Comparison of ENCODE assay signal across 9 mouse cellular contexts in the genomic region with DNA sequence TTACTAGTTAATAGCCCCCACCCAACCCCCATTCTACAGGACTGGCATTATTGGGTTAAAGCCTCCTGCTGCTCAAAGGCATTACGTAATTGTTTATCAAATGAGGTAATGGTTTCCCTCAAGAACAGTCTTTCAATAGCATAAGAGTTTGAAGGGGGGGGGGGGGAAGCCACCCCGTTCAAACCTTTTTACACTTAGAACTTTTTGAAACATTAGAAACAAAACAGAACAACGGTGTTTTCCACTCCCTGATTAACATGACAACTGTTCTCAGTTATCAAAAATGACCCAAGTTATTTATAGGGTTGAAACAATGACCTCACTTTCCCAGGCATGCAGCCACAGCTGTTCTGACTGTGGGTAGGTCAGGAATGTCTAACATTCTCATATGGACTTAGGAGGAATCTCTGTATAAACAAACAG. TPM values are rescaled to one million over a fixed set of nuclear protein-coding genes. Genes with fewer than 3 reads are reported as not detected.
DNase-seq lines count a peak whose midpoint lies in the region; ATAC-seq and TF ChIP-seq lines count a peak whose summit lies in the region.
"Had no signal": no experiment of that assay in that cellular context is flagged by ENCODE, and none has a peak within 500 bp of the region (broad histone marks: within the 10 kb centered on the region; RNA-seq: fewer than 3 reads in every experiment).

No protein-coding gene starts in this region.

- H3K27ac ChIP-seq in liver, adult 2 months (replicated peaks; ENCODE audit: insufficient read depth, low read depth, low read length) = no peak overlapping the region
- no peak overlapping the region for H3K27ac ChIP-seq in liver, embryonic 11.5 days (ENCODE audit: low read depth, low read length)
- H3K27ac ChIP-seq in embryonic fibroblast, embryonic 13.5 days (ENCODE audit: insufficient read depth, low read length) = peak overlapping the region; percentile 34; the same call in 1 of the 2 replicates
- peak overlapping the region; percentile 73 for H3K27ac ChIP-seq in stomach, embryonic 15.5 days
- no peak overlapping the region for H3K27ac ChIP-seq in forebrain, postnatal 0 days (ENCODE audit: low read depth, low read length)
- H3K27ac ChIP-seq: hindbrain, postnatal 0 days had no signal

- H3K4me3 ChIP-seq in liver, adult 2 months (ENCODE audit: insufficient read depth, low read depth, low read length) = no peak overlapping the region
- H3K4me3 ChIP-seq in liver, embryonic 11.5 days (ENCODE audit: low read depth, low read length) = no peak overlapping the region
- H3K4me3 ChIP-seq in embryonic fibroblast, embryonic 13.5 days (ENCODE audit: insufficient read depth, low read length) = no peak overlapping the region
- H3K4me3 ChIP-seq in stomach, embryonic 15.5 days (replicated peaks) = no peak overlapping the region
- no peak overlapping the region for H3K4me3 ChIP-seq in forebrain, postnatal 0 days (ENCODE audit: low read depth, low read length)

- H3K4me1 ChIP-seq in liver, adult 2 months (ENCODE audit: control insufficient read depth, insufficient read depth, low read length) = peaks cover 23% of the 10 kb centered on the region
- peaks cover 25% of the 10 kb centered on the region for H3K4me1 ChIP-seq in liver, embryonic 11.5 days (replicated peaks; ENCODE audit: control insufficient read depth, insufficient read depth, low read length)
- peaks cover 32% of the 10 kb centered on the region for H3K4me1 ChIP-seq in embryonic fibroblast, embryonic 13.5 days (ENCODE audit: control insufficient read depth, insufficient read depth, low read length)
- H3K4me1 ChIP-seq in stomach, embryonic 15.5 days = peaks cover 33% of the 10 kb centered on the region
- H3K4me1 ChIP-seq in forebrain, postnatal 0 days (ENCODE audit: insufficient read depth) = peaks cover 9% of the 10 kb centered on the region; the same call in 1 of the 2 replicates

- peak; percentile 55 for DNase-seq in liver, adult 2 months (ENCODE audit: extremely low read depth, low read depth, low spot score)
- DNase-seq in liver, embryonic 11.5 days (ENCODE audit: low spot score) = no peak
- DNase-seq in heart, postnatal 4 days = peak; percentile 72
- no peak for DNase-seq in urinary bladder, adult 2 months (ENCODE audit: low spot score)
- DNase-seq in urinary bladder, postnatal 36 days (ENCODE audit: low spot score in 2 of 2) = no peak
- DNase-seq in forebrain, postnatal 0 days = no peak

- peaks cover 27% of the 10 kb centered on the region; the same call in 1 of the 2 replicates for H3K79me2 ChIP-seq in liver, adult 2 months (ENCODE audit: control insufficient read depth, insufficient read depth, low read length)

- WGBS in liver, adult 2 months = 4% methylated on average over 3 of the region's 3 CpGs
- WGBS in liver, embryonic 11.5 days = 57% methylated on average over 3 of the region's 3 CpGs
- 12% methylated on average over 3 of the region's 3 CpGs for WGBS in stomach, embryonic 15.5 days
- WGBS in forebrain, postnatal 0 days = 7% methylated on average over 3 of the region's 3 CpGs

- no peak for TF ChIP-seq POLR2A in liver, adult 2 months (IDR thresholded peaks at IDR 0.05; ENCODE audit: extremely low read depth, insufficient read depth, low read length)
- no peak for TF ChIP-seq POLR2A in embryonic fibroblast, embryonic 13.5 days (IDR thresholded peaks at IDR 0.05; ENCODE audit: low read depth, low read length)

- peaks cover 9% of the 10 kb centered on the region for H3K36me3 ChIP-seq in liver, adult 2 months (ENCODE audit: control insufficient read depth, insufficient read depth, low read length)
- H3K36me3 ChIP-seq in liver, embryonic 11.5 days (ENCODE audit: control insufficient read depth, insufficient read depth, low read length) = peaks cover 33% of the 10 kb centered on the region
- H3K36me3 ChIP-seq in stomach, embryonic 15.5 days = peaks cover 22% of the 10 kb centered on the region; the same call in 1 of the 2 replicates
- peaks cover 5% of the 10 kb centered on the region; the same call in 1 of the 2 replicates for H3K36me3 ChIP-seq in forebrain, postnatal 0 days (ENCODE audit: insufficient read depth)

- no peak for ATAC-seq in liver, embryonic 11.5 days (replicated peaks; ENCODE audit: low FRiP score)
- no peak for ATAC-seq in stomach, embryonic 15.5 days (ENCODE audit: insufficient read depth, low FRiP score, low read depth)
- no peak for ATAC-seq in forebrain, postnatal 0 days
- ATAC-seq: hindbrain, postnatal 0 days had no signal

- H3K9ac ChIP-seq in liver, adult 2 months (ENCODE audit: low read depth, low read length) = no peak overlapping the region
- no peak overlapping the region for H3K9ac ChIP-seq in liver, embryonic 11.5 days (ENCODE audit: low read depth, low read length)
- H3K9ac ChIP-seq in stomach, embryonic 15.5 days = no peak overlapping the region
- H3K9ac ChIP-seq in forebrain, postnatal 0 days = no peak overlapping the region

- H3K4me2 ChIP-seq in liver, embryonic 11.5 days = no peak overlapping the region
- no peak overlapping the region for H3K4me2 ChIP-seq in stomach, embryonic 15.5 days
- H3K4me2 ChIP-seq in forebrain, postnatal 0 days (ENCODE audit: low read depth) = no peak overlapping the region

- no peaks in the 10 kb centered on the region for H3K9me3 ChIP-seq in liver, embryonic 11.5 days (ENCODE audit: control insufficient read depth, low read length)
- no peaks in the 10 kb centered on the region for H3K9me3 ChIP-seq in stomach, embryonic 15.5 days
- no peaks in the 10 kb centered on the region for H3K9me3 ChIP-seq in forebrain, postnatal 0 days (ENCODE audit: low read length)

- no peaks in the 10 kb centered on the region for H3K27me3 ChIP-seq in liver, adult 2 months (ENCODE audit: control insufficient read depth, insufficient read depth, low read length)
- no peaks in the 10 kb centered on the region for H3K27me3 ChIP-seq in liver, embryonic 11.5 days (replicated peaks; ENCODE audit: control insufficient read depth, insufficient read depth, low read length)
- H3K27me3 ChIP-seq in stomach, embryonic 15.5 days (replicated peaks) = no peaks in the 10 kb centered on the region
- H3K27me3 ChIP-seq in forebrain, postnatal 0 days (ENCODE audit: insufficient read depth, low read length) = no peaks in the 10 kb centered on the region

- TF ChIP-seq CTCF in liver, adult 2 months (IDR thresholded peaks at IDR 0.05; ENCODE audit: low read depth, low read length) = no peak
- TF ChIP-seq CTCF in embryonic fibroblast, embryonic 13.5 days (IDR thresholded peaks at IDR 0.05; ENCODE audit: borderline replicate concordance, insufficient read depth, low read length) = no peak
- no peak for TF ChIP-seq CTCF in forebrain, postnatal 0 days (IDR thresholded peaks at IDR 0.05; ENCODE audit: low read depth)

RNA-seq across cellular contexts. Expression of a gene that starts 9.0 kb away (rescaled TPM):
- total RNA-seq in liver, adult 2 months (2014; rRNA removed) = 1.5 and 3.2 TPM in 2 replicates
- 0.06 and 0.34 TPM in 2 replicates for polyA plus RNA-seq in liver, adult 2 months (2012; rRNA removed)
- polyA plus RNA-seq in liver, embryonic 11.5 days (2014; fragmentation: Nextera tagmentation; extraction: Ambion mirVana) = 5.8 and 7.3 TPM in 2 replicates
- polyA plus RNA-seq in embryonic fibroblast, embryonic 13.5 days (2011; ENCODE audit: insufficient read length, low read depth, missing spikeins) = 8.7 and 20.3 TPM in 2 replicates
- total RNA-seq in heart, postnatal 4 days (2021) = 100 to 1,000 TPM; 944 to 986 TPM
- polyA plus RNA-seq in stomach, embryonic 15.5 days (2015; fragmentation: Nextera tagmentation; extraction: Ambion mirVana) = 12.7 and 12.8 TPM in 2 replicates
- 110 and 137 TPM in 2 replicates for polyA plus RNA-seq in urinary bladder, adult 2 months (2012; rRNA removed)
- total RNA-seq in forebrain, postnatal 0 days (2014; rRNA removed) = 1.5 and 2.0 TPM in 2 replicates
- polyA plus RNA-seq in forebrain, postnatal 0 days (2015; fragmentation: Nextera tagmentation; extraction: Ambion mirVana) = 0.52 and 1.2 TPM in 2 replicates

RNA-seq across cellular contexts. Expression of a gene that starts 9.3 kb away (rescaled TPM):
- 49.7 and 65.4 TPM in 2 replicates for total RNA-seq in liver, adult 2 months (2014; rRNA removed)
- polyA plus RNA-seq in liver, adult 2 months (2012; rRNA removed) = 34.2 and 37.4 TPM in 2 replicates
- polyA plus RNA-seq in liver, embryonic 11.5 days (2014; fragmentation: Nextera tagmentation; extraction: Ambion mirVana) = 428 and 442 TPM in 2 replicates
- polyA plus RNA-seq in embryonic fibroblast, embryonic 13.5 days (2011; ENCODE audit: insufficient read length, low read depth, missing spikeins) = 1,052 and 1,239 TPM in 2 replicates
- total RNA-seq in heart, postnatal 4 days (2021) = 100 to 1,000 TPM; 733 to 785 TPM
- polyA plus RNA-seq in stomach, embryonic 15.5 days (2015; fragmentation: Nextera tagmentation; extraction: Ambion mirVana) = 495 and 517 TPM in 2 replicates
- 294 and 408 TPM in 2 replicates for polyA plus RNA-seq in urinary bladder, adult 2 months (2012; rRNA removed)
- 35.6 and 37.0 TPM in 2 replicates for total RNA-seq in forebrain, postnatal 0 days (2014; rRNA removed)
- polyA plus RNA-seq in forebrain, postnatal 0 days (2015; fragmentation: Nextera tagmentation; extraction: Ambion mirVana) = 80.4 and 80.8 TPM in 2 replicates

Comparison
In these comparisons a context has a peak if more than half of its experiments do, and no peak if none do; other contexts are left out.
1. DNase-seq: peak in liver, adult 2 months (single experiment) and heart, postnatal 4 days (single experiment); none in liver, embryonic 11.5 days (single experiment), urinary bladder, adult 2 months (single experiment), urinary bladder, postnatal 36 days (0 of 2) and forebrain, postnatal 0 days (single experiment).
2. H3K27ac ChIP-seq: peak in embryonic fibroblast, embryonic 13.5 days (single experiment) and stomach, embryonic 15.5 days (single experiment); none in liver, adult 2 months (single experiment), liver, embryonic 11.5 days (single experiment) and forebrain, postnatal 0 days (single experiment).